Mouse (Mus musculus): ENCODE results near the gene Gpr61. TPM values are rescaled to one million over a fixed set of nuclear protein-coding genes. Genes with fewer than 3 reads are reported as not detected.

Gpr61 gene
- total RNA-seq, 2 experiments from 2014 or later, result 18.1 to 19.1 TPM

Other genes starting within 250 kb of the Gpr61 start
- 10 to 100 TPM; 81.4 to 92.9 TPM for gene Gstm7, start 223.1 kb downstream of the Gpr61 start, total RNA-seq (2021)
- 1 to 10 TPM; 4.0 to 4.7 TPM for gene Gstm6, start 211.1 kb downstream of the Gpr61 start, total RNA-seq (2021)
- gene Gstm3, start 185.6 kb downstream of the Gpr61 start, total RNA-seq (2021), result not detected
- gene Gstm2, start 168.4 kb downstream of the Gpr61 start, total RNA-seq (2021), result 1 to 10 TPM; 2.6 to 2.9 TPM
- gene Gstm1, start 136.9 kb downstream of the Gpr61 start, total RNA-seq (2021), result 100 to 1,000 TPM; 237 to 250 TPM
- 10 to 100 TPM in 1 of 2 experiments, 1 to 10 TPM in 1; 7.8 to 11.8 TPM for gene Gstm4, start 110.0 kb downstream of the Gpr61 start, total RNA-seq (2021)
- 10 to 100 TPM; 48.9 to 52.9 TPM for gene Ampd2, start 68.2 kb downstream of the Gpr61 start, total RNA-seq (2021)
- not detected for gene Gnat2, start 62.1 kb downstream of the Gpr61 start, total RNA-seq (2021)
- gene Gnai3, start 8.7 kb downstream of the Gpr61 start, total RNA-seq (2021), result 10 to 100 TPM; 26.9 to 27.0 TPM
- gene Amigo1, start 31.5 kb upstream of the Gpr61 start, total RNA-seq (2021), result 10 to 100 TPM; 71.3 to 78.0 TPM
- 10 to 100 TPM; 15.0 to 21.4 TPM for gene Cyb561d1, start 46.3 kb upstream of the Gpr61 start, total RNA-seq (2021)
- gene Atxn7l2, start 56.1 kb upstream of the Gpr61 start, total RNA-seq (2021), result 10 to 100 TPM; 20.5 to 32.5 TPM
- gene Sypl2, start 71.8 kb upstream of the Gpr61 start, total RNA-seq (2021), result 1 to 10 TPM; 1.0 to 1.9 TPM
- gene Psma5, start 102.0 kb upstream of the Gpr61 start, total RNA-seq (2021), result 10 to 100 TPM; 68.7 to 77.3 TPM
- gene Sort1, start 129.2 kb upstream of the Gpr61 start, total RNA-seq (2021), result 100 to 1,000 TPM; 299 to 314 TPM
- gene Mybphl, start 210.0 kb upstream of the Gpr61 start, total RNA-seq (2021), result under 1 TPM in 1 of 2 experiments, not detected in 1; 0.25 TPM
- gene Psrc1, start 229.0 kb upstream of the Gpr61 start, total RNA-seq (2021), result 10 to 100 TPM; 12.9 to 18.3 TPM

Data from left cerebral cortex, postnatal 36 days (tissue).